Mouse (Mus musculus): ENCODE results near the gene Foxk1.
A peak's percentile ranks its signal among the peaks of the same experiment; 100 is the strongest.

The Foxk1 gene

DNA sequence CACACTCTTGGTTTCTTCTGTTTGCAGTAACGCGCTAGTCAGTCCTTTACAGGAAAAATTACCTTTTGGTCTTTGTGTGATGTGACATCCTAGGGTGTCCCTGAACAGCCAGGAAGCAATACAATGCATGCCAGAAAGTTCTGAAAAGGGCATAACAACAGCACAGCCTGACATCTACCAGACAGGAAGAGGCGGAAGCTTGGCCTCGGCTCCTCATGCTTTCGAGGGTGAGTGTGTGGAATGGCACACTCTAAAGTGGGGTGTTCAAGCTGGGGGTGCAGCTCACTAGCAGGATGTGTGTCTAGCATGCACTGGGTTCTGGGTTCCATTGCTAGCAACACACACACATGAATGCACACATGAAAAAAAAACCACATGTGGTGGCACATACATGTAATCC lies 9.6 kb upstream of the Foxk1 start:
- DNase-seq, result no peak

DNA sequence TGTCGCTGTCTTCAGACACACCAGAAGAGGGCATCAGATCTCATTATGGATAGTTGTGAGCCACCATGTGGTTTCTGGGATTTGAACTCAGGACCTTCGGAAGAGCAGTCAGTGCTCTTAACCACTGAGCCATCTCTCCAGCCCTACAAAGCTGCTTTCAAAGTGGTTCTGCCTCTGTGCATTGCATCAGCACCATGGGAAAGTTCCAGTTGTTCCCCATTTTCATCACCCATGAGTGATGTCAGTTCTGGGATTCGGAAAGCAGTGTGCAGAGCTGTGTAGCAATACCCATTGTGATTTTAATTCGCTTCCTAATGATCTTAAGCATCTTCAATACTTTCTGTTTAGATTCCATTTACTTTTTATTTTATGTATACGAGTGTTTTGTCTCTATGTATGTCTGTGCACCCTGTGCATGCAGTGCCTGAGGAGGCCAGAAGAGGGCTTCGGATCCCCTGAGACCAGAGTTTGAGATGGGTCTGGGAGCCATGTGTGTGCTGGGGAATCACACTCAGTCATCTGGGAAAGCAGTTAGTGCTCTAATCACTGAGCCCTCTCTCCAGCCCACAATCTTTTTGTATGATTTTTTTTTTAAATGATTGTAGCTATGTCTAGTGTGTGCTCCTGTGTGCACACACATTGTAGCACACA lies 6.6 kb upstream of the Foxk1 start:
- DNase-seq, result no peak

DNA sequence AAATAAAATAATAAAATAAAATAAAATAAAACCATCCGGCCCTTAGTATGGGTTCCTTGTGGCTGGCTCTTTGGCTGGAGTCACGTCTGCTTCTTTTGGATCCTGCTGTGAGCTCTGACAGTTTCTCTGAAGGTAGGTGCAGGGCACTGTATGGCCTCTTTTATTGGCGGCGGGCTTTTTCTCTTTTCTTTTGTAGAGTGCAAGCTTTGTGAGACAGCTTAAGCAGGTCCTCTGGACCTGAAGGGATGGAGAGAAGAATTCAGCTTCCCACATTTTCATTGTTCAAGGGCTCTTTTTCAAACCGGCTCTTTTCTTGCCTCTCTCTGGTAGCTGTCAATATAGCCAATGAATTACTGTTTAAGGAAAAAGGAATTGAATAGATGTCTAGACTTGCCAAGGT lies 5.4 kb upstream of the Foxk1 start:
- DNase-seq, result no peak

DNA sequence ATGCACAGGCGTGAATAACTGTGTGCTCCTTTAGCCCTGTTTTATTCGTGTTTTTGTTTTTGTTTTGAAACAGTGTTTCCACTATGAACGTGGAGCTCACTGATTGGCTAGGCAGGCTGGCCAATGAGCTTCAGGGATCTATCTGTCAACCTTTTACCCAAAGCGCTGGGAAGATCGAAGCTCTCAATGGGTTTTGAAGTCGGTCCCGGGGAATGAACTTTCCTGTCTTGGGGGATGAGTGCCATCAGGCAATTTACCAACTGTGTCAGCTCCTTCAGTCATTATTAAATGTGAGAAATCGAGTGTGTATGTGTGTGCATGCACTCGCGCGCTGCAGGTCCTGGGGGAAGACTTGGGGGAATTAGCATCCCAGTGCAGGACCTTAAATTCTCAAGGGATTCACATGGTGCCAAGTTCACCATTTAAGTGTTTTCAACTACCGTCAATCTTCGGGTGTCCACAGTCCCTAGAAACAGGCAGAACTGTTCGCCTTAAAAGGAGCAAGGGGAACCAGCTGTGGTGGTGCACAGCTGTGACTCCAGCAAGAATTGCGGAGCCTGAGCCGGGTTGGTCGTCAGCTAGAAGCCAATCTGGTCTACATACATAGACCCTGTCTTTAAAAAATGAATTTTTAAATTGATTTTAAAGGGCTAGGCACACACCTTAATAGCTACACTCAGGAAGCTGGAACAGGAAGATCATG lies 965 bp upstream of the Foxk1 start:
- peak; percentile 34 for DNase-seq

DNA sequence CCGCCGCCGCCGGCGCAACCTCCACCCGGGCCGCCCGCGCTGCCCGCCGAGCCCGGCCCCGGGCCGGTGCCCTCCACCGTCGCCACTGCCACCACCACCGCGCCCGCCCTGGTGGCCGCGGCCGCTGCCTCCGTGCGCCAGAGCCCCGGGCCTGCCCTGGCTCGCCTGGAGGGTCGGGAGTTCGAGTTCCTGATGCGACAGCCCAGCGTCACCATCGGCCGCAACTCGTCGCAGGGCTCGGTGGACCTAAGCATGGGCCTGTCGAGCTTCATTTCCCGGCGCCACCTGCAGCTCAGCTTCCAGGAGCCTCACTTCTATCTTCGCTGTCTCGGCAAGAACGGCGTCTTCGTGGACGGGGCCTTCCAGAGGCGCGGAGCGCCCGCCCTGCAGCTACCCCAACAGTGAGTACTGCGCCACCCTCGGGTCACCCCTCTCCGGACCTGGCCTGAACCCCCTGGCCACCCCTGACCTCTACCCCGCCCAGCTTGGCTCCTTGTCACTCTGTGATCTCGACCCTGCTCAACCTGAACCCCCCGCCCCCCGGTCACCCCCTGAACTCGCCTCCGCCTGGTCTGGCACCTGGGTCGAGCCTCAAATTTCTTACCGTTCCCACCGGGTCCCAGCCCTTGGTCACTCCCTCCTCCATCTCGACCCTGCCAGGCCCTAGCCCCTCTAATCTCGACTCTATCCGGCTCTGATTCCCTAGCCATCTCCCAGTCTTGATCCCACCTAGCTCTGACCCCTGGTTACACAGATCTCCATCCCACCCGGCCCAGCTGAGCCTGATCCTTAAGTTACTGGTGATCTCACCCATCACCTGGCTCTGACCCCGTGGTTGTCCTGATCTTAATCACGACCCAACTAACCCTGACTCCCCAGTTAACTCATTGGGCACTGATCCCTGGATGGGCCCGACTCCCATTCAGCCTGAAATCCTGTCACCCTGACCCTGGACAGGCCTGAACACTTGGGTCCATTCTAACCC lies 636 bp downstream of the Foxk1 start:
- DNase-seq, result peak; percentile 41

DNA sequence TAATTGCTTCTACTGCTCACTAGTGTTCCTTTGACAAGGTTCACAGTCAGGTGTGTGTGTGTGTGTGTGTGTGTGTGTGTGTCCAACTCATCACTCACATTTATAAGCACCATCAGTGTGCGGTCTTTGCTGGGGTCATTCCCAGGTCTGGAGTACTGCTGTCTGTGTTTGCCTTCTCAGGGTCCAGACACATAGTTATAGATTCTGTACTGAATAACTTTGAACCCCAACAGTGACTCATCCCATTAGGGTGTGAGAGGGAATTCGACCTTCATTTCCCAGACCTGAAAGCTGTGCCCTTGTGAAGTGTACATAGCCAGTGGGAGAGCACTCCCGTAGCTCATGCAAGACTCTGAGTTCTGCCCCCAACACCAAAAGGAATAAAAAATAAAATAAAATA lies 2.4 kb downstream of the Foxk1 start:
- DNase-seq, result no peak

DNA sequence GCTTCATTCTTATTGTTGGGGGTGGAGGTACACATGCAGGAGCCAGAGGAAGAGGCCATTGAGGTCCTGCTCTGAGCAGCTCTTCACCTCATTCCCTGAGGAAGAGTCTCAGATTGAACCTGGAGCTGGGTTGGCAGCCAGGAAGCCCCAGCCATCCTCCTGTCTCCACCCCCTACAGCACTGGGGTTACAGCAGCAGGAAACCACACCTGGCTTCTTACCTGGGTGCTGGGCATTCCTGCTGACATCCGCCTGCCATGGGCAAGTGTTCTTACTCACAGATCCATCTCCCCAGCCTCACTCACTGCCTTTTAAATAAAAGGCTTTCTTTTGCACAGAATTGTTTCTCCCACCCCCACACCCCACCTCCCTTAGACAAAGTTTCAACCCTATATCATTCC lies 3.0 kb downstream of the Foxk1 start:
- DNase-seq, result no peak

DNA sequence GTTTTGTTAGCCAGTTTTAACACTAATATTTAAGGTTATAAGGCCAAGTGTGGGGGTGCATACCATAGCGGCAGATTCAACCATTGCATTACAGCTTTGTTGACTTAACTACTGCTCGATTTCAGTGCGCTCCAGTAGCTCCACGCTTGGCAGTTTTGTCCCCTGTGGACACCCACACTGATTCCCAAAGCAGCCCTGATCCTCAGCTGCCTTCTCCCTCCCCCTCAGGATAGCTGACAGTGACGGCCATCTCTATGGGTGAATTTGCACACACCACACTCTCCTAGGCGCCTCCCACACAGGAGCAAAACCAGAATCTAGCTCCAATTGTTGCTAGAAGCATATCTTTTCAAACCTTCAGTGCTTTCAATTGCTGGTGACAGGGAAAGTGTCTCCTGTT lies 4.1 kb downstream of the Foxk1 start:
- DNase-seq, result peak; percentile 88

DNA sequence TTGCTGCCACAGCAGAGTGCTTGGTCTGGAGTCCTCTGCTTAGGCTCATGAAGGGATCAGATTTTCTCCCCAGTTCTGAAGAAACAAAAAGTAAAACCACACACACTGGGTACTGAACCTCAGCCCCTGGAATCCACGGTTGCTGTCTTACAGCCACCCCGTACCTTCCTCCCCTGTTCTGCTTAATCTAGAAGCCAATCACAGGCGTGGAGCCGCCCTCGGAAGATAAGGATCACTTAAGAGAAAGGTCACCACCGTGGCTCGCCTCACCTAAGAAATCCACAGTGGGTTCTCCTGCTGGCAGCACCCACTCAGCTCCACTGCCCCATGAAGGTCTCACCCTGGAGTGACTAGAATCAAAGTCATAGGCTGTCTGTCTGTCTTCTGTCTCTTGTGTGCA lies 5.1 kb downstream of the Foxk1 start:
- DNase-seq, result no peak

DNA sequence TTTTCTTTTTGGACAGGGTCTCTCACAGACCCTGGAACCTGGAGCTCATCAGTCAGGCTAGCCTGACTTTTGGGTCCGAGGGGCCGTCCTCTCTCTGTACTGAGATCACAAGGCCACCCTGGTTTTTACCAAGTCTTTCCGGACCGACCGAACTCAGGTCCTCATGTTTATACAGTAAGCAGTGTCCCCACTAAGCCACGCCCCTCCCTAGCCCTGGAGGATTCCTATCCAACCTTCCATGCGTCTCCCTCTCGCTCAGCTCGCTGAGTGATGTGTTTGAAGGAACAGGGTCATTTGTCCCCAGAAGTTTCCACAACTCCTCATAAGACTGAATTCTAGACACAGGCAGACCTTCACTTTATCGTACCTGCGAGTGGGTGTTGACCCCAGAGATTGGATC lies 5.6 kb downstream of the Foxk1 start:
- DNase-seq, result no peak

DNA sequence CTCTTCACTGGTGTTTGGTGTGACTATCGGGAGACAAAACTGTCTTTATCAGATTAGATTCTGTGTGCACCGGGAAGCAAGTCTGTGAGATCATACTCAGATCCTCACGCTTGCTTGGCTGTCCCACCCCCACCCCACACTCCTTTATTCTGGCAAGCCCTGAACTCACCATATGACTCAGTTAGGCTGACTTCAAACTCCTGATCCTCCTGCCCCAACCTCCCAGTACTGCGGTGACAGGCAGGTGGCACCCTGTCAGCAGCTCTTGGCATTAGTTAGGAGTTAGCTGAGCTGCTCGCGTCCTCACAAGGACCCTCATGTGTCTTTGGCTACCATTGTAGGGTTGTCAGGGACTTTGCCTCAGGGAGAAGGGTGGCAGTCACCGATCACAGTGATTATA lies 6.1 kb downstream of the Foxk1 start:
- DNase-seq, result no peak

DNA sequence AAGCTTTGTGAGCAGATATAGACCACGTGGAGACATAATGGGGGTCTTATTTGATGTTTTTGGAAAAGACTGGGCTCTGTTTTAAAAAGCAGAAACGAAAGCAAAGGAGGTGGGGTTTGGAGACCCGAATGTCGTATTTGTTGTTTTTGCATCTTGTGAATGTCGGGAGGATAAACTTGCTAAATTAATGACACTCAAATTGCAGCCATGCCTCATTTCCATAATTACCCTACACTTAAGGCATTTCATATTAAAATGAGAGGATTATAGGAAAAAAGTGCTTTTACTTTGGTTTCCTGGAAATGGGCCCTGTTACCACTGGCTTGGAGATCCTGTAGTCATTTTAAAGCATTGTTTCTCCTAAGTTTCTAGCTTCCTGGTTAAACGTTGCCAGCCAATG lies 7.9 kb downstream of the Foxk1 start:
- DNase-seq, result no peak

DNA sequence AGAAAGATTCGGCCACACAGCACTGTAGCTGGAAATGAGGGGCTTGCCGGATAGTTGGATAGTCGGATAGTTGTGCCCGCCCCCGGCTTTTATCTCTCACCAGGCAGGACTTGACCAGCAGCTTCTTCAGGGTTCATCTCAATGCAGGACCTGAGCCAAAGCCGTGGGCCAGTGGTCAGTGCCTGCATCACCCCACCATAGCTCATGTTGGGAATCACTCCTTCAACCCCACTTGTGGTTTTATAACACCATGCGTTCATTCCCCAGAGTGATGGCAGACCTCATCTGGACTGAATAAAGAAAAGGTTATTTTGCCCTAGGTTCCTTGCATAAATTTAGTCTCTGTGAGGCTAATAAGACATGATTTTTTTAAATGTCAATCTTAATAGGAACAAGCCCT lies 9.1 kb downstream of the Foxk1 start:
- no peak for DNase-seq

DNA sequence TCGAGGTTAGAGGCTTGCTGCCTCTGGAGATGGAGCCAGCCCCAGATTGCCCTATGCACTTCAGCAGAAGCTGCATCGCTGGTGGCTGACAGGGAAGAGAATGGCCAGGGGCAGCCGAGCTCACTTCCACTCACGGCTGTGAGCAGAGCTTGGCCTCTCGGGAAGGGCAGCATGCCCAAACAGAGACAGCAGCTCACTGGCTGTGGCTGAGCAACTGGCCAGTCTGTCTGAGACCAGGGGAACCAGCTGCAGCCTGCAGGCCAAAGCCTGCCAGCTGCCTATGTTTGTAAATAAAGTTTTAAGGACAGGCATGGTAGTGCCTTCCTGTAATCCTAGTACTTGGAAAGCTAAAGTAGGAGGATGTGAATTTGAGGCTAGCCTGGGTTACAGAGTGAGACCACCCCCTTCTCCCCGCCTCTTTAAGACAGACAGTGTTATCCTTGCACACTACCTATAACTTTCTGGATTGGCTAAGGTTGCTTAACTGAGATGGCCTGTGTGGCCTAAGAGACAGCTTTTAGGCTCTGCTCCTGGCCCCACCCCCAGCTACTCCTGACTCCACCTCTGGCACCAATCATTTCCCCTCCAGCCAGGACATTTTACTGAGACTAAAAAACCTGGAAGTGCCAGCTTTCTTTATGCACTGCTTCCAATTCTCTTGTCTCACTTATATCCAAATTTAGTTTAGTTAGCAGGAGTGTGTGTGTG lies 11.5 kb downstream of the Foxk1 start:
- DNase-seq, result no peak

DNA sequence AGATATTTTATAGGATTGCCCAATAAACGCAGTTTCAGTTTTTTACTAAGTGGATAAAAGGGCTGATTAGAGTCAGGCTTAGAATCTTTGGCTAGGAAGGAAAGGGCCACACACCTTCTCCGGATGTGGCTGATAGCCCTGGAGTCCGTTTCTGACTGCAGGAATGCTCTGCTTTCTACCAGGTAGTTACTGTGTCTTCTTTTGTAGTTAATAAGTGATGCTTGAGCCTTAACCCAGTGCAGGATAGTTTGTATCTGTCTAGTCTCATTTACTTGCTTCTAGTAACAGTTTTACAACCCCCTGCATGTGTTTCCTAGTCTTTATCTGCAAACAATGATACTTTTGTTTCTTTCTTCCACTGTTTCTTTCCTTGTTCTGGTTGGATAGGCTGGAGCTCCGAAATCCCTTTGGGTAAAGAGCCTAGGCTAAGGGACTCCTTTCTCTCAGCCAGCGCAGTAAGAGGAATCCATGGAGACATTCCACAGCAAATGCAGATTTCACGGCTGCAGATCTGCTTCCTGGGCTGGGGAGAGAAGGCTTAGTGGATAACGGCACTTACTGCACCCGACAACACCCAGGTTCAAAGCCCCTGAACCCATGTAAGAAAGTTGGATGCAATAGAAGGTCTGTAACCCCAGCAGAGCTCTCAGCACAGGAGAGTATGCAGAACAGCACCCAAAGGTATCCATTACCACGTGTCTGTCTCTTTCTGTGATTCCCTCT lies 12.6 kb downstream of the Foxk1 start:
- DNase-seq, result no peak

DNA sequence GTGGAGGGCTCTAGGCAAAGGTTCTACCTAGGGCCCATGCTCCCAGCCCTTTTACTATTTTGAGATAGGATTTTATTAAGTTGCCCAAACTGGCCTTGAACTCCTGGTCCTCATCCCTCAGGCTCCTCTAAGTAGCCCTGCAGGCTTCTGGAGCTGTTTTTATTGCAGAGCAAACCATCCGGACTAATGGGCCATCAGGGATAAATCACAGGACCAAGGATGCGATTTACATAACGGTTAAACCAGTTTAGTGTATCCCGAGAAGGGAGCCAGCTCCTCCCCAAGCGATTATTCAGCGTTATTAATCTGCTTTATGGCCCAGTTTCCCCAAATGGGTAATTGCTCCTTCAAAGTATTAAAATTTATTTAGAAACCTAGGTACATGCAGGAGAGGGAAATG lies 14.1 kb downstream of the Foxk1 start:
- no peak for DNase-seq

DNA sequence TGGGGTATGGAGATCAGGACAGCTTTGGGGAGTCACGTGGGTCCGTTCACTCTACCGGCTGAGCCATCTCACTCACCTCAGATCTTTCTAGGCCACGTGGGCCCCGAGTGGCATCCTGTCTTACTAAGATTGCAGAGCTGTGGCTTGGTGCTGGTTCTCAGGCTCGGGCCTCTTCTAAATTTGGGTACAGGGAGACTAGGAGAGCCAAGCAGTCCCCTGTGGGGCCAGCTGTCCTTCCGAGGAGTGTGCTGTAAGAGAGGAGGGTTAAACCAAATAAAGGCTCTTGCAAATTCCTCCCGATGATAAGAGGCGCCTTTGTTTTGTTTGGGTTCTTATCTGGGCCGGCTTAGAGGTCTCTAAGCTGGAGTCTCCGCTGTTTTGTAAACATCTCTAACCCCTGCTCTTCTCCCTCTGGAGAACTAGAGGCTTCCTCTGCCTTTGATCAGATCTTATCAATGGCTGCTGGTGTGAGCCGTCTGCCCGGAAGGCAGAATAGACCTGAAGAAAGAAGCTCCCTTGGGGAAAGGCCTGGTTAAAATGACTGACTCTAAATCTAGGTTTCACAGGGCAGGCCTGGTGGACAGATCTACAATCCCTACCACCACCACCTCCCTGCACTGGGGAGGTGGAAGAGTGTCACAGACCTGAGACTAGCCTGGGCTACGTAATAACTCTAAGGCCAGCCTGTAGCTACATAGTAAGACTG lies 14.9 kb downstream of the Foxk1 start:
- DNase-seq, result peak; percentile 49

DNA sequence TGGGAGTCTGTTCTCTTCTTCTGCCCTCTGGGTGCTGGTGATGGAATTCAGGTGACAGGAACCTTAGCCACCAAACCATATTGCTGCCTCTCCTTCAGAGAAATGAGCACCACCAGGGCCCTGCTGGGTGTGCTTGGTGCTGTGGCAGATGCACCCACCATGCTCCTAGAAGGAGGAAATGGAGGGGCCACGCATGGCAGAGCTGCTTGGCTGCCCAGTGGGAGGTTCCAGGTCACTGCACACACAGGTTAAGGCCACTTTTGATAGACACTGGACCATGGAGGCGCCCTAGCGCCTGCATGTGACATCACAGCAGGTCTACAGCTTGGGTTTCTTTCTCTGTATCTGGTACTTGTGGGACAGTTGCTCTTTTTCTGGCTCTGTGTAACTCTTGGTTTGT lies 15.8 kb downstream of the Foxk1 start:
- no peak for DNase-seq

DNA sequence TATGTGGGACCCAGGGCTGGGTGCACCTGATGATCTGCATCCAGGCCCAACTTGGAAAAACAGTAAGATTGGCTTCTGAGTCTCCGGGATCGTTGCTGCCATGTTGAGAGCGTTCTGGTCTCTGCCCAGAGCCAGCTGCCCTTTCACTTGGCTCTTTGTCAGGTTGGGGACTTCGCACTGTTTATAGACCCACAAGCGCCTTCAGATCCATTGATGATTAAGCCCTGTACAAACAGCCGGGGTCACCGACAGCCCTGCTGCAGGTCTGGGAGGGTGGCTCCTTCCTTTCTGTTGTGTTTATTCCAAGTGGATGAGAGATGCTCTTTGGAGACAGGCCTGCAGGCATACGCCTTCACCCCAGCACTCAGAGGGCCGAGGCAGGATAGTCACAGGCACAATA lies 16.6 kb downstream of the Foxk1 start:
- no peak for DNase-seq

DNA sequence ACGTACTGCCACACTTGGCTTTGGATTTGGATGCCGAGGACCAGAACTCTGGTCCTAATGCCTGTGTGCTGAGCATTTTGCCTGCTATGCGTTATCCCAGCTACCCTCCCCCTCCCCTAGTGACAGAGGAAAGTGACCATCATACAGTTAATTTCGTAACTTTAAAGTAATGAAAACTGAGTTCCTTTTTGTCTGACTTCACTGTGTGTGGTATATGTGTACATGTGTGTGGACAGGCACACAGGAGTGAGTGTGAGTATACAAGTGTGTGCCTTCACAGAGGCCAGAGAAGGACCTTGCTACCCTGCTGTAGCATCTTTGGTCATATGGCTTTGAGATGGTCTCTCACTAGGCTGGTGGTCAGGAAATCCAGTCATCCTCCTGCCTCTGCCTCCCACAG lies 17.1 kb downstream of the Foxk1 start:
- no peak for DNase-seq

DNA sequence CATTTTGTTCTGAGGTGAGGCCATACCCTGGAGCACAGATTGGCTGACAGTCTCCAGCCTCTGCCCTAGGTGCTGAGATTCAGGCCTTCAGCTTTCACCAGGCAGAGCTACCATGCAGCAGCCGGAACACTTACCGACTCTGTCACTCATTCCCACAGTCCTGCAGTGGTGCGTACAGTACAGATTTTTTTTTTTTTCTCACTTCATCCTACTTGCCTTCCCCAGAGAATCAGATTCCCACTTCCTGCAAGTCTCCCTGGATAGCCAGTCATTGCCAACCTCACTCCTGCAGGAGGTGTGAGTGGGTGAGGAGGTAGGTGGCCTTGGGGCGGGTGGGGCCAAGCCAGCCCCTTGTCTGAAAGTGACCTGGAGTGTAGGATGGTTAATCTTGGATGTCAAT lies 19.0 kb downstream of the Foxk1 start:
- no peak for DNase-seq

DNA sequence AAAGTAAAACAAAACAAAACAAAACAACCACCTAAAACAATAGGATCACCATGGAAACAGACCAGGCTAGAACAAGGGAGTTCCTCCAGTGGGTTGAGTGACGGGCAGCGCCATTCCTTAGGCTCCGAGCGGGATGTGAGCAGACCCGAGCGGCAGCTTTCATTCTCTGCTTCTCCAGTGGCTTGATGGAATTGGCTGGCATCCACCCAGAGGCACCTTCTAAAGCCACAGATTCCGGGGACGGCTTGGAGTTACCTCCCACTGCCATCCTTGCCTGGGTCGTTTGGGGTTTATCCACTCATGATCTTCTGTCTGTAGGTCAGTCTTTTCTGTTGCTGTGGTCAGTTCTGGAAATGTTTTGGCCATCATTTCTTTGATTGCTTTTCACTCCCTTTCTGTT lies 19.6 kb downstream of the Foxk1 start:
- no peak for DNase-seq

All from right cerebral cortex, adult 18-20 months (tissue).